Mouse (Mus musculus): ENCODE data around the gene Il31.
A peak's percentile ranks its signal among the peaks of the same experiment; 100 is the strongest.

Il31 gene

DNA sequence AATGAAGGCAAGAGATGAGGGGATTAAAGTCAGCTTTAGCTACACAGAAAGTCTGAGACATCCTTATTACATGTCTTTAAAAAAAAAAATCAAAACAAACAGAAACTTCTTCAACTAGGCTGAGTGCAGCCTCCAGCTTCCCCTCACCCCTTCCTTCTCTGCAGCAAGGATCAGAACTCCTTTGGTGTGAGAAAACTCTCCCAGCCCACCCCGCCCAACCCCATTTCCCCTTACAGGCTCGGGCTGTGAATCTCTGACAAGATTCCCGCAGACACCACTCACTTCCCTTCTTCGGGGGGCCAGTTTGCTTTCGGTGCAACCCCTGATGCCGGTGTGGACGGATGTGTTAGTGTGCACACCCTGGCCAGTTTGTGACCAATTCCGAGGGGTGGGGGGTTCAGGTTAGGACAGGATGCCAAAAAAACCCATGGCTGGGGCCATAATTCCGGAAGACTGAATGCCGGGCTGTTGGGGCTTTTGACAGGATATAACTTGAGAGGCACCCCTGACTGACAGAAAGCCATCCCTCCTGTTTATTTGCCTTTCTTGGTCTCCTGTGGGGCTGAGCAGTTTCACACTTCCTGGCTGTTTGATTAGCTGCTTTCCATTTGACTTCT, 18.4 kb downstream of the Il31 start:
- DNase-seq = no peak

DNA sequence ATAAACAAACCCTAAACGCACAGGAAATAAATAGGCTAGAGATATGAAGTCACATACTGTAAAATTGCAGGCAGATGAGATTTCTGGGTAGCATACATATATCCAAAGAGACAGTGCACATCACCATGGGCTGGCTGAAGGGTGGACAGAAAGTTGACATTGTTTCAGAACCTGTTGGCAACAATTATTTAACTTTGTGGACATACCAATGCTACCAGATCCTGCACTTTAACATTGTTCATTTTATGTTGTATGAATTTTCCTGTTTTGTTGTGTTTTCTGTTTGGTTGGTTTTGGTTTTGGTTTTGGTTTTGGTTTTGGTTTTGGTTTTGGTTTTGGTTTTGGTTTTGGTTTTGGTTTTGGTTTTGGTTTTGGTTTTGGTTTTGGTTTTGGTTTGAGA, 24.7 kb downstream of the Il31 start:
- no peak for DNase-seq

DNA sequence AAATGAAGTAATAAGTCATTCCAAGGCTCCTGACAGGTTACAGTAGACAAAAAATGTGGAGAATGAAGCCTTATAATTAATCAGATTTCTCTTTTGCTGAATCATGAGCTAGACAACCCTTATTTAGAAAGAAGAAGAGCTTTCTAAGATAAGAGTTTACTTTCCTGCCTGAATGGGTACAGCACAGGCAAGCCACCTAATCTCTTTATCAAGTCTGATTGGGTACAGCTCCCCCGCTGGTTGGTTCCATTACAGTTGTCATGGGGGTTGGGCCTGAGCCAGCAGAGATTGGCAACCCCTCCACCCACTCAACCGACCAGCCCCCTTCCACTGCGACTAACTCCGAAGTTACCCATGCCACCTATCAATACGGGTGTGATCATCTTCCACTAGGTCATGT, 27.9 kb downstream of the Il31 start:
- no peak for DNase-seq

DNA sequence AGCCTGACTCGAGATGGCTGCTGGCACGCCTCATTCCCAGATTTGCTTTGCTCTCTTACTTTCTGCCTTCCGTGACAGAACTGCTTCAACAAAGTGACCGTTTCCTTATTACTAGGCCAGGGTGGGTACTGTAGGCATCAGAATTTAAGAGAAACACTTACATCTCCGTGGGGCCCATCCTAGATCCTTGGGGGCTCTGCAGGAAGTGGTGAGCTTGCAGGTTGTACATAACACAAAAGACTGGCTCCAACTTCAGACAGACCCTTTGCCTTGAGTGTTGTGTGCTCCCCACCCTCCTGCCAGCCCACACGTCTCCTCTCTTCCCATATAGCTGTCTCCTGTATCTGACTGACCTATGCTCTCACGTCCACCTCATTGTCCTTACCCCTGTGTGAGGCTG, 37.4 kb downstream of the Il31 start:
- no peak for DNase-seq

- no peak for DNase-seq
Observed at GRCm38 (mm10) chr5:123444849-123445334, 44.4 kb downstream of the Il31 start.

DNA sequence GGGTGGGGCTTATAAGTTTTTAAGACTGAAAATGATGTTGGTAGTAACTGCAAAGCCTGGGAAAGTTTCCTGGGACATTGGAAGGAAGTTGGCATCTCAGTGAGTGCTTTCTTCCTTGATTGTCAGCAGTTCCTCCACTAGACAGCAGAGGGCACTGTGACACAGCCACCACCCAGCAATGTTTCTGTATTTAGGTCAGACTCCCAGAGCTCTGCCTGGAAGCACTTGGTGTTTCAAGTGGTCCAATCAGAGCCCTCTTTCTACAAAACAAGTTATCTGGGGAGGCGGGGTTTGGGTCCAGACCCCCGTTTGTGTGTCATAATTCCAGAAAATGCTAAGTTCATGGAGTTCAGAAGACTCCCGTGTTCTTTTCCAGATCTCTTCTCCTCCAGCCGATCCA, 45.2 kb downstream of the Il31 start:
- DNase-seq = peak; percentile 68

DNA sequence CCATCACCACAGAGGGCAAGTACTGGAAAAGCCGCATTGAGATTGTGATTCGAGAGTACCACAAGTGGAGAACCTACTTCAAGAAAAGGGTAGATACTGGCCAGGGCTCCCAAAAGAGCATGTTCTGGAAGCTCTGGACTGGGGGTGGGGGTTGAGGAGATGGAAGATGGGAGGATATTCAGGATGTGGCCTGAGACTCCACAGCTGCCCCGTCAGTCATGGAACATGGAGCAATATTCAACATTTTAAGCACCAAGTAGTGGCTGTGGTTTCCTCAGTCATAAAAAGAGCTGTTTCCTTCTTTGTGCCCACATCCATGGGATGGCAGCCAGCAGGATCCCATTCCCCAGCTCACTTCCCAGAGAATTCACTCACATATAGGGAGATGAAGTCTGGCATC, 47.0 kb downstream of the Il31 start:
- DNase-seq = no peak

- no peak for DNase-seq
Observed at GRCm38 (mm10) chr5:123440664-123441063, 48.6 kb downstream of the Il31 start.

DNA sequence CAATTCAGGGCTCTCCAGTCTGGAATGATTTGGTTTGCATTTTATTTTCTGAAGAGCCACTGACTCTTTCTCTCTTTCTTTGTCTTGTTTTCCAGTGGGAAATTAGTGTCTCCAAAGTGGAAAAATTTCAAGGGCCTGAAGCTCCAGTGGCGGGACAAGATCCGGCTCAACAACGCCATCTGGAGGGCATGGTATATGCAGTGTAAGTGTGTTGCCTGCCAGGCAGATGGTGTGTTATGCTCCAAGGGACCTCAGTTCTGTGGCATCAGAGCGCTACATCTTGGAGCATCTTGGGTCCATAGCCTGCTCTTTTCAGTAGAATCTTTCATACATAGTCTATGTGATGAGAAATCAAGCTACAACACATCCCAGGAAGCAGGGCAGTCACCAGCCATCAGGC, 49.3 kb downstream of the Il31 start:
- DNase-seq = peak; percentile 34

DNA sequence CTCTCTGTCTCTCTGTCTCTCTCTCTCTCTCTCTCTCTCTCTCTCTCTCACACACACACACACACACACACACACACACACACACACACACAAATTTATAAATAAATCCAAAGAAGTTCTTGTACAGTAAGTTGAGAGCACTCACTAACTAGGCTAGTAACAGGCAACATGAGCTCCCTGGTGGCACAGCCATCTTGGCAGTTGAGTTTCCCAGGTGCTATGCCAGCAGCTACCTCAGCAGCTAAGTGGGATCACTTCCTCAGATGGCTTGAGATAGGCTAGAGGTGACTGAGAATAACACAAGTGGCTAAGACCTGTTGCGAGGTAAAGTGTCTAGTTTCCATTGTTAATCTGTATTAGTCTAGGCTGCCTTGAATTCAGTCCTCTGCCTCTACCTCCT, 50.0 kb downstream of the Il31 start:
- no peak for DNase-seq

DNA sequence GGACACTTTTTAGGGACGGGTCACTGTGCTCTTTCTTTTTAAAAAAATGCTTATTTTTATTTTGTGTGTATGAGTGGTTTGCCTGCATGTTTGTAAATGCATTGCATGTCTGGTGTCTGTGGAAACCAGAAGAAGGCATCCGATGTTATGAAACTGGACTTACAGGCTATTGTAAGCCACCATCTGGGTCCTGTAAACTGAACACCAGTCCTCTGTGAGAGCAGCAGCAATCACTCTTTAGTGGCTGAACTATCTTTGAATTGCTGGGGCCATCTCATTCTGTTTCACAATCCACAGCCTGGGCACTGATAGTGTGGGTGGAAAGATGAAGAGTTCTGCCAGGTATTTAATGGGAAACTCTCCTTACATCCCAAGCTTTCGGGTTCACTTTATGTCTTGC, 50.9 kb downstream of the Il31 start:
- no peak for DNase-seq

GRCm38 (mm10) chr5:123436780-123437175, 52.5 kb downstream of the Il31 start:
- DNase-seq = peak; percentile 51

DNA sequence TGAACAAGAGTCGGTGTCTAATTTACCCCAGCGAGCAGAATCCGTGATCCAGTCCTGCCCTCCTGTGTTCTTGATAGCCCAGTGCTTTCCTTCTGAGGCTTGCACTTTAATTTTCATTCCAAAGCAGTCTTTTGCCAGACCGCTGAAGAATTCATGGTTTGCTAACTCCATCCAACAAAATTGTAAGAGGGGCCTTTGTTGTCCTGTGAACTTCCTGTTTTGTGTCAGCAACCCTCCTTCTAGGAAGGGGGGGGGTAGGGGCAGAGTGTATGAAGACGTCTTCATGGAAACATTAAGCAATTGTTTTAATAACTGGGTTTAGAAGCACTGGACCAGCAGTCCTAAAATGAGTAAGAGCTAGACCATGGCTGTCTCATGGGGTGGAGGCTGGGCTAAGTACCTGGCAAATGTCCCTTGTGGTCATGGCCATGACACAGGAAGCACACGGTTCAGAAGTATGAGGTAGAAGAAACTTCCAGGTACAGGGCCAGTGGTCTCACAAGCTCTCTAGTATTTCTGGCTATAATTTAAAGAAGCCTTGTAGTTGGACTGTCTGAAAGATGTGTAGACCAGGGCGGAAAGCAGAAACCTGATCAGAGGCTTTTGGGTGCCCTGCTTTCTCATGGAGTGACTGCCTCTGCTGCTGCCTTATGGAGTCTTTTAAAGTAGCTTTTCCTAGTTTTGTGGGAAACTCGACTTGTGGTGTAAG, 53.1 kb downstream of the Il31 start:
- DNase-seq = no peak

DNA sequence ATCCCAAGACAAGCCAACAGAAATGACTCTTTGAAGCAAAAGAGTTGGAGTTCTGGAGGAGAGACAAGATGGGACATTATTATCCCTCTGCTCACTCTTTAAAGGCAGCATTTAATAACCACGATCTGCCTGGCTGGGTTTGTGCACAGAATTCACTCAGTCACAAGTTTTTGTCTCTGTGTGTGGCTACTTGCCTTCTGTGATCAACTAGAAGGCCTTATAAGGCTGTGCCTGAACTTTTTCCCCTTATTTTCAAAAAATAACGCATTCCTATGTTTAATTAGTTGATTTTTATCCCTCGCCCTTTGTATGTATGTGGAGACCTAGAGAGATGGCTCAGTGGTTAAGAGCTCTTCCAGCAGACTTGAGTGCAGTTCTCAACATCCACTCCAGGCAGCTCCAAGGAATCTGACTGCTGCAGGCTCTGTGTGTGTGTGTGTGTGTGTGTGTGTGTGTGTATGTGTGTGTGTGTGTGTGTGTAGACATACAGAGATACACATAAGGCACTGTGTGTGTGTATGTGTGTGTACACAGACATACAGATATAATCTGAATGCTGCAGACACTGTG, 56.9 kb downstream of the Il31 start:
- no peak for DNase-seq

DNA sequence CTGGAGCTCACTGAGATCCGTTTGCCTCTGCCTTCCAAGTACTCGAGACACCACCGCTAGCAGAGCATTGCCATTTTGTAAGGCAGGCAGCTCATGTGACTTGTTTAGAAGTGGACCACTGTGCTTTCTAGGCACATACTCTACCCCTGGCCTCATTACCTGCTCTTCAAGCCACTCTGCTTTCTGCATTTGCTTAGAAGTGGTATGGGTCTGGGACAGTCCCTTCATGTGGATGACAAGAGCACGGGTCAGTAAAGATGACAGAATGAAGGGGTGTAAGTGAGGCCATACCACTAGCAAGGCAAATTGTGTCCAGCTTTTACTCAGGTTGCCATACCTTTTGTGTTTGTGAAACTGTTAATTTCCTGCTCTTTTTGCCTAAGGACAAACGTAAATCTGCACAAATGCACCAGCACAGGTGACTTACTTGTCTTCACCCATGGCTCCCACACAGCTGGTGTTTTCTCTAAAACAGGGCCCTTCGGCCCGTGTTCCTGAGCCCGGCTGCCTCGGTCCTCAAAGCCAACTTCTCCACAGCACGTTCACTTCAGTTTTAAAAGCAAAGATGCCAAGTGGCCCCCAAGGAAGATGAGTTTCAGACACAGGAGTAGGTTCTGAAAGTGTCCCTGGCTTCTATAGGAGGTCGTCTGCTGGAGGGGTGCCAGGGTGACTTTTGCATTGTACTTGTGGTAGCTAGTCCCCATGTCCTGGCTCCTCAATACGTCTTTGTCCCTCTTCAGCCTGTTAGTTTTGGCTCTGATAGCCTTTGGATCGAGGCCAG, 57.6 kb downstream of the Il31 start:
- peak; percentile 58 for DNase-seq

All from cerebellum, adult 11 months (tissue).